Mouse (Mus musculus): ENCODE results near the gene Gls. TPM values are rescaled to one million over a fixed set of nuclear protein-coding genes. Genes with fewer than 3 reads are reported as not detected.
A peak's percentile ranks its signal among the peaks of the same experiment; 100 is the strongest.

Gene Gls
- polyA plus RNA-seq, 1 experiment from 2014 or later: 51.9 TPM

GRCm38 (mm10) chr1:52175321-52175720, 57.7 kb downstream of the Gls start:
- H3K27me3 ChIP-seq (replicated peaks; ENCODE audit: control insufficient read depth, insufficient read depth, low read length): no peaks in the 10 kb centered on the region
- ATAC-seq (replicated peaks; ENCODE audit: low FRiP score, low TSS enrichment, low read depth) (no peak), DNase-seq (ENCODE audit: low spot score) (no peak)
- H3K27ac ChIP-seq (ENCODE audit: low read depth): no peak overlapping the region
- H3K9me3 ChIP-seq (ENCODE audit: control insufficient read depth, low read length): no peaks in the 10 kb centered on the region
- no peak overlapping the region for H3K9ac ChIP-seq (ENCODE audit: low read length)
- 73% methylated on average over 5 of the region's 5 CpGs for WGBS
- no peaks in the 10 kb centered on the region for H3K4me1 ChIP-seq (replicated peaks; ENCODE audit: control insufficient read depth, insufficient read depth, low read length)
- no peak overlapping the region for H3K4me3 ChIP-seq (ENCODE audit: low read depth, low read length)
- no peak overlapping the region for H3K4me2 ChIP-seq (ENCODE audit: low read length)
- no peaks in the 10 kb centered on the region for H3K36me3 ChIP-seq (ENCODE audit: control insufficient read depth, insufficient read depth, low read length)

GRCm38 (mm10) chr1:52171271-52171670, 61.8 kb downstream of the Gls start:
- Histone ChIP-seq H3K4me1 (replicated peaks; ENCODE audit: control insufficient read depth, insufficient read depth, low read length) (no peaks in the 10 kb centered on the region), H3K27me3 (replicated peaks; ENCODE audit: control insufficient read depth, insufficient read depth, low read length) (no peaks in the 10 kb centered on the region), H3K9ac (ENCODE audit: low read length) (no peak overlapping the region), H3K4me2 (ENCODE audit: low read length) (no peak overlapping the region), H3K27ac (ENCODE audit: low read depth) (no peak overlapping the region), H3K9me3 (ENCODE audit: control insufficient read depth, low read length) (no peaks in the 10 kb centered on the region), H3K36me3 (ENCODE audit: control insufficient read depth, insufficient read depth, low read length) (no peaks in the 10 kb centered on the region), H3K4me3 (ENCODE audit: low read depth, low read length) (no peak overlapping the region)
- DNase-seq (ENCODE audit: low spot score) (no peak), ATAC-seq (replicated peaks; ENCODE audit: low FRiP score, low TSS enrichment, low read depth) (peak; percentile 41; the same call in 1 of the 2 replicates)
- 55% methylated on average over 8 of the region's 8 CpGs for WGBS

GRCm38 (mm10) chr1:52170747-52171146, 62.3 kb downstream of the Gls start:
- no peak for ATAC-seq (replicated peaks; ENCODE audit: low FRiP score, low TSS enrichment, low read depth)
- no peaks in the 10 kb centered on the region for H3K36me3 ChIP-seq (ENCODE audit: control insufficient read depth, insufficient read depth, low read length)
- H3K27me3 ChIP-seq (replicated peaks; ENCODE audit: control insufficient read depth, insufficient read depth, low read length): no peaks in the 10 kb centered on the region
- DNase-seq (ENCODE audit: low spot score): no peak
- WGBS: 65% methylated on average over 7 of the region's 7 CpGs
- H3K4me1 ChIP-seq (replicated peaks; ENCODE audit: control insufficient read depth, insufficient read depth, low read length): no peaks in the 10 kb centered on the region
- H3K27ac ChIP-seq (ENCODE audit: low read depth): no peak overlapping the region
- no peak overlapping the region for H3K4me3 ChIP-seq (ENCODE audit: low read depth, low read length)
- no peak overlapping the region for H3K9ac ChIP-seq (ENCODE audit: low read length)
- no peak overlapping the region for H3K4me2 ChIP-seq (ENCODE audit: low read length)
- H3K9me3 ChIP-seq (ENCODE audit: control insufficient read depth, low read length): no peaks in the 10 kb centered on the region

- WGBS: 11% methylated on average over 3 of the region's 3 CpGs
- H3K4me1 ChIP-seq (replicated peaks; ENCODE audit: control insufficient read depth, insufficient read depth, low read length): no peaks in the 10 kb centered on the region
- H3K36me3 ChIP-seq (ENCODE audit: control insufficient read depth, insufficient read depth, low read length): no peaks in the 10 kb centered on the region
- ATAC-seq (replicated peaks; ENCODE audit: low FRiP score, low TSS enrichment, low read depth): peak; percentile 42; the same call in 1 of the 2 replicates
- DNase-seq (ENCODE audit: low spot score): no peak
- H3K9me3 ChIP-seq (ENCODE audit: control insufficient read depth, low read length): no peaks in the 10 kb centered on the region
- H3K27ac ChIP-seq (ENCODE audit: low read depth): no peak overlapping the region
- H3K4me2 ChIP-seq (ENCODE audit: low read length): no peak overlapping the region
- no peak overlapping the region for H3K4me3 ChIP-seq (ENCODE audit: low read depth, low read length)
- no peaks in the 10 kb centered on the region for H3K27me3 ChIP-seq (replicated peaks; ENCODE audit: control insufficient read depth, insufficient read depth, low read length)
- H3K9ac ChIP-seq (ENCODE audit: low read length): no peak overlapping the region
Observed at GRCm38 (mm10) chr1:52170057-52170456, 63.0 kb downstream of the Gls start.

- H3K27me3 ChIP-seq (replicated peaks; ENCODE audit: control insufficient read depth, insufficient read depth, low read length): no peaks in the 10 kb centered on the region
- no peak overlapping the region for H3K27ac ChIP-seq (ENCODE audit: low read depth)
- DNase-seq (ENCODE audit: low spot score) (no peak), ATAC-seq (replicated peaks; ENCODE audit: low FRiP score, low TSS enrichment, low read depth) (no peak)
- H3K4me3 ChIP-seq (ENCODE audit: low read depth, low read length): no peak overlapping the region
- H3K4me2 ChIP-seq (ENCODE audit: low read length): no peak overlapping the region
- H3K9ac ChIP-seq (ENCODE audit: low read length): no peak overlapping the region
- H3K36me3 ChIP-seq (ENCODE audit: control insufficient read depth, insufficient read depth, low read length): no peaks in the 10 kb centered on the region
- no peaks in the 10 kb centered on the region for H3K9me3 ChIP-seq (ENCODE audit: control insufficient read depth, low read length)
- H3K4me1 ChIP-seq (replicated peaks; ENCODE audit: control insufficient read depth, insufficient read depth, low read length): no peaks in the 10 kb centered on the region
- 57% methylated on average over 14 of the region's 14 CpGs for WGBS
Observed at GRCm38 (mm10) chr1:52166652-52167220, 66.3 kb downstream of the Gls start.

- Histone ChIP-seq H3K9me3 (ENCODE audit: control insufficient read depth, low read length) (no peaks in the 10 kb centered on the region), H3K27ac (ENCODE audit: low read depth) (no peak overlapping the region), H3K4me3 (ENCODE audit: low read depth, low read length) (no peak overlapping the region), H3K4me1 (replicated peaks; ENCODE audit: control insufficient read depth, insufficient read depth, low read length) (no peaks in the 10 kb centered on the region), H3K4me2 (ENCODE audit: low read length) (no peak overlapping the region), H3K27me3 (replicated peaks; ENCODE audit: control insufficient read depth, insufficient read depth, low read length) (no peaks in the 10 kb centered on the region), H3K36me3 (ENCODE audit: control insufficient read depth, insufficient read depth, low read length) (no peaks in the 10 kb centered on the region; the same call in 1 of the 2 replicates), H3K9ac (ENCODE audit: low read length) (no peak overlapping the region)
- DNase-seq (ENCODE audit: low spot score): peak; percentile 38
- ATAC-seq (replicated peaks; ENCODE audit: low FRiP score, low TSS enrichment, low read depth): no peak
- WGBS: 87% methylated on average over 5 of the region's 5 CpGs
Observed at GRCm38 (mm10) chr1:52163707-52164457, 69.2 kb downstream of the Gls start.

GRCm38 (mm10) chr1:52161151-52161550, 71.9 kb downstream of the Gls start:
- H3K36me3 ChIP-seq (ENCODE audit: control insufficient read depth, insufficient read depth, low read length): no peaks in the 10 kb centered on the region; the same call in 1 of the 2 replicates
- WGBS: 90% methylated on average over 8 of the region's 8 CpGs
- peak; percentile 13 for DNase-seq (ENCODE audit: low spot score)

GRCm38 (mm10) chr1:52158490-52159381, 74.3 kb downstream of the Gls start:
- H3K36me3 ChIP-seq (ENCODE audit: control insufficient read depth, insufficient read depth, low read length): no peaks in the 10 kb centered on the region; the same call in 1 of the 2 replicates

More at GRCm38 (mm10) chr1:52161151-52161550, 71.9 kb downstream of the Gls start:
- H3K4me1 ChIP-seq (replicated peaks; ENCODE audit: control insufficient read depth, insufficient read depth, low read length): no peaks in the 10 kb centered on the region
- no peak for ATAC-seq (replicated peaks; ENCODE audit: low FRiP score, low TSS enrichment, low read depth)
- H3K27me3 ChIP-seq (replicated peaks; ENCODE audit: control insufficient read depth, insufficient read depth, low read length): no peaks in the 10 kb centered on the region
- H3K4me3 ChIP-seq (ENCODE audit: low read depth, low read length): no peak overlapping the region
- H3K27ac ChIP-seq (ENCODE audit: low read depth): no peak overlapping the region
- no peak overlapping the region for H3K4me2 ChIP-seq (ENCODE audit: low read length)
- H3K9me3 ChIP-seq (ENCODE audit: control insufficient read depth, low read length): no peaks in the 10 kb centered on the region
- no peak overlapping the region for H3K9ac ChIP-seq (ENCODE audit: low read length)

More at GRCm38 (mm10) chr1:52158490-52159381, 74.3 kb downstream of the Gls start:
- Histone ChIP-seq H3K27me3 (replicated peaks; ENCODE audit: control insufficient read depth, insufficient read depth, low read length) (no peaks in the 10 kb centered on the region), H3K4me1 (replicated peaks; ENCODE audit: control insufficient read depth, insufficient read depth, low read length) (no peaks in the 10 kb centered on the region), H3K4me3 (ENCODE audit: low read depth, low read length) (no peak overlapping the region), H3K27ac (ENCODE audit: low read depth) (no peak overlapping the region), H3K9ac (ENCODE audit: low read length) (no peak overlapping the region), H3K9me3 (ENCODE audit: control insufficient read depth, low read length) (no peaks in the 10 kb centered on the region), H3K4me2 (ENCODE audit: low read length) (no peak overlapping the region)
- ATAC-seq (replicated peaks; ENCODE audit: low FRiP score, low TSS enrichment, low read depth): no peak
- 48% methylated on average over 17 of the region's 17 CpGs for WGBS
- DNase-seq (ENCODE audit: low spot score): peak; percentile 47
